Mouse (Mus musculus): ENCODE results near the gene Lnpk. TPM values are rescaled to one million over a fixed set of nuclear protein-coding genes. Genes with fewer than 3 reads are reported as not detected.

Gene Lnpk
- polyA plus RNA-seq, 1 experiment from 2014 or later, result 62.8 TPM

DNA sequence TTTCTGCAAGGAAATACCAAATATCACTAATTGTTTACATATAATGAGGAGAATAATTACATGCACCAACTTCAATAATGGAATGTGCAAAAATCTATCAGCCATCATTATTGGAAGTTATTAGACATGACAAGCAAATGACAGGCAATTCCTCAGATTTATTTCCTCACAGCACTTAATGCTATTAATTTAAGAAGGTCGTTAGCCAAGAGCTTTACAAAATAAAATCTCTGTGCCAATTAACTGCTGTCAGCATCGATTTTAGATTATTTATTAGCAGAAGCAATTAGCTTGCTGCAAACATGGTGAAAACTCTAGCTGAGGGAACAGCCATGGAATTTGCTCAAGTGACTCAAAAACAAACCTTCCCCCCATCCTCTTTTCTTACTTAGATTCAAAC, 30.9 kb downstream of the Lnpk start:
- Histone ChIP-seq H3K9me3 (ENCODE audit: control insufficient read depth, low read length) (no peaks in the 10 kb centered on the region), H3K4me3 (ENCODE audit: low read depth, low read length) (no peak overlapping the region), H3K27me3 (ENCODE audit: control insufficient read depth, insufficient read depth, low read length) (no peaks in the 10 kb centered on the region), H3K4me2 (replicated peaks; ENCODE audit: low read depth, low read length) (no peak overlapping the region), H3K9ac (ENCODE audit: low read depth, low read length) (no peak overlapping the region), H3K4me1 (replicated peaks; ENCODE audit: control insufficient read depth, insufficient read depth, low read length) (no peaks in the 10 kb centered on the region), H3K27ac (ENCODE audit: low read depth, low read length) (no peak overlapping the region), H3K36me3 (ENCODE audit: control insufficient read depth, insufficient read depth, low read length) (0 out of 2 replicates have a peak, but pooled peaks cover 2% of the 10 kb centered on the region)
- ATAC-seq (ENCODE audit: low FRiP score) (no peak), DNase-seq (ENCODE audit: low spot score) (no peak)
- WGBS, result 74% methylated on average over 2 of the region's 2 CpGs

DNA sequence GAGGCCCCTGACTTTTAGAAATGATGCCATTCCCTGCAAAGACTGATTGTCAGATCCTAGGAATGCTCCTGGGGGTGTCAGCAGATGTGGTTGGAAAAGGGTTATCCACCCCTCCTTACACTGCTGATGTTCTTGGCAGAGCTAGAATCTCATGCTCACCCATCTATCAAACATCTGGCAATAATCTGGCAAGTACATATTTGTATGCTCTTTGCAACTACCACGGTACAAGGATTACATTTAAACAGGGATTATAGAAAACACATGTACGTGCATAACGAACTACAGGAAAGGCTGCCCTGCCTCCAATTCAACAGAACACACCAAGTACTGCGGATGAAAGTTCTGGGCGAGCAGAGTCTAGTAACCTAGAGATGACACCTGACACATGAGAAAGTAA, 70.9 kb downstream of the Lnpk start:
- H3K27me3 ChIP-seq (ENCODE audit: control insufficient read depth, insufficient read depth, low read length), result no peaks in the 10 kb centered on the region
- no peaks in the 10 kb centered on the region for H3K9me3 ChIP-seq (ENCODE audit: control insufficient read depth, low read length)
- DNase-seq (ENCODE audit: low spot score) (no peak), ATAC-seq (ENCODE audit: low FRiP score) (no peak)
- no peak overlapping the region for H3K27ac ChIP-seq (ENCODE audit: low read depth, low read length)
- H3K4me2 ChIP-seq (replicated peaks; ENCODE audit: low read depth, low read length), result no peak overlapping the region
- no peaks in the 10 kb centered on the region for H3K36me3 ChIP-seq (ENCODE audit: control insufficient read depth, insufficient read depth, low read length)
- 83% methylated on average over 5 of the region's 5 CpGs for WGBS
- no peak overlapping the region for H3K9ac ChIP-seq (ENCODE audit: low read depth, low read length)
- H3K4me1 ChIP-seq (replicated peaks; ENCODE audit: control insufficient read depth, insufficient read depth, low read length), result no peaks in the 10 kb centered on the region; the same call in 1 of the 2 replicates
- no peak overlapping the region for H3K4me3 ChIP-seq (ENCODE audit: low read depth, low read length)

- no peaks in the 10 kb centered on the region; the same call in 1 of the 2 replicates for H3K4me1 ChIP-seq (replicated peaks; ENCODE audit: control insufficient read depth, insufficient read depth, low read length)
- no peaks in the 10 kb centered on the region for H3K27me3 ChIP-seq (ENCODE audit: control insufficient read depth, insufficient read depth, low read length)
- no peak overlapping the region for H3K4me3 ChIP-seq (ENCODE audit: low read depth, low read length)
- DNase-seq (ENCODE audit: low spot score) (no peak), ATAC-seq (ENCODE audit: low FRiP score) (no peak)
- WGBS, result 49% methylated on average over 8 of the region's 8 CpGs
- H3K36me3 ChIP-seq (ENCODE audit: control insufficient read depth, insufficient read depth, low read length), result no peaks in the 10 kb centered on the region
- no peak overlapping the region for H3K9ac ChIP-seq (ENCODE audit: low read depth, low read length)
- no peak overlapping the region for H3K4me2 ChIP-seq (replicated peaks; ENCODE audit: low read depth, low read length)
- H3K27ac ChIP-seq (ENCODE audit: low read depth, low read length), result no peak overlapping the region
- no peaks in the 10 kb centered on the region for H3K9me3 ChIP-seq (ENCODE audit: control insufficient read depth, low read length)
Observed at GRCm38 (mm10) chr2:74506439-74506838, 72.8 kb downstream of the Lnpk start.

DNA sequence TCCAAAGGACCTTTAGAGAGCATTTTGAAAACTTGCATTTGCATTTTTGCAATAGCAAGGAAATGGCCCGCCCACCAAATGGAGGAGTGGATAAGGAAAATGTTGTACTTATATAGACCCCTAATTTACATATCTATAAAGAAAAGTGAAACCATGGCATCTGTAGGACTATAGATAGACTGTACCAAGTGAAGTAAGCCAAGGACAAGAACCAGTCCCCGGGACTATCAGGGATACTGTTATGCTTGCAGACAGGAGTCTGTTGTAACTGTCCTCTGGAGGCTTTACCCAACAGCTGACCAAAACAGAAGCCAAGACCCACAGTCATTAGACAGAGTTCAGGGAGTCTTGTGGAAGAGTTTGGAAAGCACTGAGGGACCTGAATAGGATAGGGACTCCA, 78.9 kb downstream of the Lnpk start:
- WGBS, result 90% methylated on average over 2 of the region's 2 CpGs

GRCm38 (mm10) chr2:74497851-74498250, 81.4 kb downstream of the Lnpk start:
- Histone ChIP-seq H3K4me1 (replicated peaks; ENCODE audit: control insufficient read depth, insufficient read depth, low read length) (no peaks in the 10 kb centered on the region), H3K27ac (ENCODE audit: low read depth, low read length) (no peak overlapping the region), H3K4me3 (ENCODE audit: low read depth, low read length) (no peak overlapping the region), H3K9ac (ENCODE audit: low read depth, low read length) (no peak overlapping the region), H3K36me3 (ENCODE audit: control insufficient read depth, insufficient read depth, low read length) (no peaks in the 10 kb centered on the region), H3K27me3 (ENCODE audit: control insufficient read depth, insufficient read depth, low read length) (no peaks in the 10 kb centered on the region), H3K9me3 (ENCODE audit: control insufficient read depth, low read length) (no peaks in the 10 kb centered on the region), H3K4me2 (replicated peaks; ENCODE audit: low read depth, low read length) (no peak overlapping the region)
- WGBS, result 57% methylated on average over 5 of the region's 5 CpGs
- no peak for ATAC-seq (ENCODE audit: low FRiP score)
- peak; percentile 12 for DNase-seq (ENCODE audit: low spot score)

More for the DNA sequence above, 78.9 kb downstream of the Lnpk start:
- Histone ChIP-seq H3K36me3 (ENCODE audit: control insufficient read depth, insufficient read depth, low read length) (no peaks in the 10 kb centered on the region), H3K9ac (ENCODE audit: low read depth, low read length) (no peak overlapping the region), H3K4me3 (ENCODE audit: low read depth, low read length) (no peak overlapping the region), H3K9me3 (ENCODE audit: control insufficient read depth, low read length) (no peaks in the 10 kb centered on the region), H3K4me1 (replicated peaks; ENCODE audit: control insufficient read depth, insufficient read depth, low read length) (no peaks in the 10 kb centered on the region), H3K27ac (ENCODE audit: low read depth, low read length) (no peak overlapping the region), H3K4me2 (replicated peaks; ENCODE audit: low read depth, low read length) (no peak overlapping the region), H3K27me3 (ENCODE audit: control insufficient read depth, insufficient read depth, low read length) (no peaks in the 10 kb centered on the region)
- ATAC-seq (ENCODE audit: low FRiP score) (no peak), DNase-seq (ENCODE audit: low spot score) (no peak)

DNA sequence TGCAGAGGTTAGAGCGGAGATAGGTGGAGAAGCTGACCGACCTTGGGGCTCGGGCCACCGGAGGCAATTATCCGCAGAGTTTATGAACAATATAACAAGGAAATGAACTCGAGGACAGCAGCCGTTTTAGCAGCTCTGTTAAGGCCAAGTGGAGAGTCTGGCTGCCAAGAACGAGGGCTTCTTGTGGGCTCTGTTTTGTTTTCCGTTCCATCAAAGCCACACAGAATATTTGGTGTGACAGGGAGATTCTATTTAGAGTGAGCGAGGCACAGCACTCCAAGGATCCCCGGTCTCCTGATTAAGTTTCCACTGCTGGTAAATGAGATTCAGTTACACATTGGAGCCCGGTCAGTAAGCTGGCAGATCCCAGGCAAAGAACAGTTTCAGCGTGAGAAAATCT, 87.8 kb downstream of the Lnpk start:
- Histone ChIP-seq H3K27me3 (ENCODE audit: control insufficient read depth, insufficient read depth, low read length) (no peaks in the 10 kb centered on the region), H3K4me1 (replicated peaks; ENCODE audit: control insufficient read depth, insufficient read depth, low read length) (no peaks in the 10 kb centered on the region), H3K9ac (ENCODE audit: low read depth, low read length) (no peak overlapping the region), H3K4me2 (replicated peaks; ENCODE audit: low read depth, low read length) (no peak overlapping the region), H3K27ac (ENCODE audit: low read depth, low read length) (no peak overlapping the region), H3K4me3 (ENCODE audit: low read depth, low read length) (no peak overlapping the region), H3K36me3 (ENCODE audit: control insufficient read depth, insufficient read depth, low read length) (no peaks in the 10 kb centered on the region), H3K9me3 (ENCODE audit: control insufficient read depth, low read length) (no peaks in the 10 kb centered on the region)
- DNase-seq (ENCODE audit: low spot score) (no peak), ATAC-seq (ENCODE audit: low FRiP score) (no peak)
- WGBS, result 84% methylated on average over 13 of the region's 13 CpGs

GRCm38 (mm10) chr2:74490186-74490585, 89.0 kb downstream of the Lnpk start:
- ATAC-seq (ENCODE audit: low FRiP score), result no peak
- 77% methylated on average over 1 of the region's 1 CpGs for WGBS

DNA sequence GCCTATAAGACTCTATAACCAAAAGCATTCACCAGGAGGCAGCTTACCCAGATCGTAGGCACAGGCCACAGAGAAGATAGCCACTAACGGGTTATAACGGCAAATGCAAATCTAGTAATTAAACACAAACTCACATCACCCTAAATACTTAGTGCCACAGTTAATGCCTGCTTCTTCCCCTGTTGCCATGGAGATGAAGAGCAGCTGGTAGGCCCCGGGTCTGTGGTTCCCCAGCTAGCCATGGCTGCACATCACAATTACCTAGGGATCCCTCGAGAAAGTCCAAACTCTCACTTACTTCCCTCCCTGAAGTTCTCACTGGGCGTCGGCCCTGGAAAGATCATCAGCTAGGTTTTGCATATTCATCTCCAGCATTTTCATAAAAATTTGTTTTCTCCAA, 90.8 kb downstream of the Lnpk start:
- Histone ChIP-seq H3K4me3 (ENCODE audit: low read depth, low read length) (no peak overlapping the region), H3K4me2 (replicated peaks; ENCODE audit: low read depth, low read length) (no peak overlapping the region), H3K36me3 (ENCODE audit: control insufficient read depth, insufficient read depth, low read length) (no peaks in the 10 kb centered on the region), H3K27ac (ENCODE audit: low read depth, low read length) (no peak overlapping the region), H3K9ac (ENCODE audit: low read depth, low read length) (no peak overlapping the region), H3K27me3 (ENCODE audit: control insufficient read depth, insufficient read depth, low read length) (no peaks in the 10 kb centered on the region), H3K4me1 (replicated peaks; ENCODE audit: control insufficient read depth, insufficient read depth, low read length) (no peaks in the 10 kb centered on the region), H3K9me3 (ENCODE audit: control insufficient read depth, low read length) (no peaks in the 10 kb centered on the region)
- ATAC-seq (ENCODE audit: low FRiP score) (no peak), DNase-seq (ENCODE audit: low spot score) (peak; percentile 15)
- 63% methylated on average over 7 of the region's 7 CpGs for WGBS

More at GRCm38 (mm10) chr2:74490186-74490585, 89.0 kb downstream of the Lnpk start:
- no peaks in the 10 kb centered on the region for H3K4me1 ChIP-seq (replicated peaks; ENCODE audit: control insufficient read depth, insufficient read depth, low read length)
- no peak overlapping the region for H3K4me3 ChIP-seq (ENCODE audit: low read depth, low read length)
- H3K27me3 ChIP-seq (ENCODE audit: control insufficient read depth, insufficient read depth, low read length), result no peaks in the 10 kb centered on the region
- H3K36me3 ChIP-seq (ENCODE audit: control insufficient read depth, insufficient read depth, low read length), result no peaks in the 10 kb centered on the region
- DNase-seq (ENCODE audit: low spot score), result no peak
- no peaks in the 10 kb centered on the region for H3K9me3 ChIP-seq (ENCODE audit: control insufficient read depth, low read length)
- no peak overlapping the region for H3K27ac ChIP-seq (ENCODE audit: low read depth, low read length)
- no peak overlapping the region for H3K9ac ChIP-seq (ENCODE audit: low read depth, low read length)
- no peak overlapping the region for H3K4me2 ChIP-seq (replicated peaks; ENCODE audit: low read depth, low read length)

DNA sequence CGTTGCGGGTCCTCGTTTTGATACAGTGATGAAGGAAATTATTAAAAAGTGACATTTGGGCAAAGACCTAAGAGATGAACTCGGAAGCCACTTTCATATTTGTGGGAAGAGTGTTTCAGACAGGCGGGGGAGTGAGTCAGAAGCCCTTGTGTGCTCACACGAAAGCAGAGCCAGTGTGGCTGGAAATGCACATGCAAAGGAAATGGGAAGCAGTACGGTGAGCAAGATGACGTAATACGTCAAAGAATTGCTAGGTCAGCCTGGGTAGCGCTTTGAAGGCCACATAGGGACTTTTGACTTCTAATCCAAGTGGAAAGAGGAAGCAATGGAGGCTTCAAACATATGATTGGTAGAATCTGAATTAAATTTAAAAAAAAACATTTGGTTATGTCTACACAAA, 96.6 kb downstream of the Lnpk start:
- DNase-seq (ENCODE audit: low spot score) (no peak), ATAC-seq (ENCODE audit: low FRiP score) (no peak)
- Histone ChIP-seq H3K9ac (ENCODE audit: low read depth, low read length) (no peak overlapping the region), H3K4me3 (ENCODE audit: low read depth, low read length) (no peak overlapping the region), H3K27ac (ENCODE audit: low read depth, low read length) (no peak overlapping the region), H3K27me3 (ENCODE audit: control insufficient read depth, insufficient read depth, low read length) (no peaks in the 10 kb centered on the region), H3K36me3 (ENCODE audit: control insufficient read depth, insufficient read depth, low read length) (no peaks in the 10 kb centered on the region), H3K9me3 (ENCODE audit: control insufficient read depth, low read length) (no peaks in the 10 kb centered on the region), H3K4me1 (replicated peaks; ENCODE audit: control insufficient read depth, insufficient read depth, low read length) (no peaks in the 10 kb centered on the region), H3K4me2 (replicated peaks; ENCODE audit: low read depth, low read length) (no peak overlapping the region)
- 93% methylated on average over 10 of the region's 10 CpGs for WGBS
